Mouse (Mus musculus): ENCODE data around the gene Abhd10. TPM values are rescaled to one million over a fixed set of nuclear protein-coding genes. Genes with fewer than 3 reads are reported as not detected.
A peak's percentile ranks its signal among the peaks of the same experiment; 100 is the strongest.

Abhd10 gene
- polyA plus RNA-seq, 1 experiment from 2014 or later: 36.7 TPM

GRCm38 (mm10) chr16:45713878-45714277 lies 28.9 kb downstream of the Abhd10 start:
- Histone ChIP-seq H3K4me2 (replicated peaks; ENCODE audit: low read depth, low read length) (no peak overlapping the region), H3K27me3 (ENCODE audit: insufficient read depth, low read length) (no peaks in the 10 kb centered on the region), H3K9me3 (ENCODE audit: low read length) (peaks cover 6% of the 10 kb centered on the region; the same call in 1 of the 2 replicates), H3K9ac (replicated peaks; ENCODE audit: low read length) (no peak overlapping the region), H3K4me1 (ENCODE audit: insufficient read depth, low read length) (no peaks in the 10 kb centered on the region), H3K4me3 (ENCODE audit: low read length) (no peak overlapping the region), H3K27ac (ENCODE audit: low read length) (no peak overlapping the region), H3K36me3 (ENCODE audit: insufficient read depth, low read length) (no peaks in the 10 kb centered on the region)
- 74% methylated on average over 1 of the region's 1 CpGs for WGBS
- ATAC-seq (ENCODE audit: low FRiP score, low TSS enrichment): no peak

- no peak overlapping the region for H3K9ac ChIP-seq (replicated peaks; ENCODE audit: low read length)
- no peaks in the 10 kb centered on the region for H3K27me3 ChIP-seq (ENCODE audit: insufficient read depth, low read length)
- no peak overlapping the region for H3K27ac ChIP-seq (ENCODE audit: low read length)
- no peak for ATAC-seq (ENCODE audit: low FRiP score, low TSS enrichment)
- peaks cover 6% of the 10 kb centered on the region; the same call in 1 of the 2 replicates for H3K9me3 ChIP-seq (ENCODE audit: low read length)
- WGBS: 84% methylated on average over 4 of the region's 5 CpGs
- H3K4me3 ChIP-seq (ENCODE audit: low read length): no peak overlapping the region
- no peak overlapping the region for H3K4me2 ChIP-seq (replicated peaks; ENCODE audit: low read depth, low read length)
- no peaks in the 10 kb centered on the region for H3K4me1 ChIP-seq (ENCODE audit: insufficient read depth, low read length)
- no peaks in the 10 kb centered on the region for H3K36me3 ChIP-seq (ENCODE audit: insufficient read depth, low read length)
Observed at GRCm38 (mm10) chr16:45713261-45713660, 29.5 kb downstream of the Abhd10 start.

GRCm38 (mm10) chr16:45711263-45711662 lies 31.5 kb downstream of the Abhd10 start:
- Histone ChIP-seq H3K4me1 (ENCODE audit: insufficient read depth, low read length) (no peaks in the 10 kb centered on the region), H3K27me3 (ENCODE audit: insufficient read depth, low read length) (no peaks in the 10 kb centered on the region), H3K9me3 (ENCODE audit: low read length) (peaks cover 6% of the 10 kb centered on the region; the same call in 1 of the 2 replicates), H3K36me3 (ENCODE audit: insufficient read depth, low read length) (no peaks in the 10 kb centered on the region), H3K27ac (ENCODE audit: low read length) (no peak overlapping the region), H3K9ac (replicated peaks; ENCODE audit: low read length) (no peak overlapping the region), H3K4me3 (ENCODE audit: low read length) (no peak overlapping the region), H3K4me2 (replicated peaks; ENCODE audit: low read depth, low read length) (no peak overlapping the region)
- ATAC-seq (ENCODE audit: low FRiP score, low TSS enrichment): peak; percentile 71
- 60% methylated on average over 7 of the region's 7 CpGs for WGBS

- no peaks in the 10 kb centered on the region for H3K27me3 ChIP-seq (ENCODE audit: insufficient read depth, low read length)
- WGBS: 68% methylated on average over 5 of the region's 5 CpGs
- no peaks in the 10 kb centered on the region for H3K9me3 ChIP-seq (ENCODE audit: low read length)
- ATAC-seq (ENCODE audit: low FRiP score, low TSS enrichment): no peak
- no peak overlapping the region for H3K4me3 ChIP-seq (ENCODE audit: low read length)
- H3K4me2 ChIP-seq (replicated peaks; ENCODE audit: low read depth, low read length): no peak overlapping the region
- no peak overlapping the region for H3K27ac ChIP-seq (ENCODE audit: low read length)
- H3K4me1 ChIP-seq (ENCODE audit: insufficient read depth, low read length): no peaks in the 10 kb centered on the region
- no peak overlapping the region for H3K9ac ChIP-seq (replicated peaks; ENCODE audit: low read length)
- no peaks in the 10 kb centered on the region for H3K36me3 ChIP-seq (ENCODE audit: insufficient read depth, low read length)
Observed at GRCm38 (mm10) chr16:45699301-45699700, 43.5 kb downstream of the Abhd10 start.

- no peaks in the 10 kb centered on the region for H3K36me3 ChIP-seq (ENCODE audit: insufficient read depth, low read length)
- no peaks in the 10 kb centered on the region for H3K27me3 ChIP-seq (ENCODE audit: insufficient read depth, low read length)
- H3K4me2 ChIP-seq (replicated peaks; ENCODE audit: low read depth, low read length): no peak overlapping the region
- no peak overlapping the region for H3K27ac ChIP-seq (ENCODE audit: low read length)
- H3K4me1 ChIP-seq (ENCODE audit: insufficient read depth, low read length): no peaks in the 10 kb centered on the region
- ATAC-seq (ENCODE audit: low FRiP score, low TSS enrichment): no peak
- 80% methylated on average over 6 of the region's 6 CpGs for WGBS
- no peak overlapping the region for H3K4me3 ChIP-seq (ENCODE audit: low read length)
- H3K9me3 ChIP-seq (ENCODE audit: low read length): no peaks in the 10 kb centered on the region
- H3K9ac ChIP-seq (replicated peaks; ENCODE audit: low read length): no peak overlapping the region
Observed at GRCm38 (mm10) chr16:45697996-45698395, 44.8 kb downstream of the Abhd10 start.

- no peak overlapping the region for H3K27ac ChIP-seq (ENCODE audit: low read length)
- no peak overlapping the region for H3K4me3 ChIP-seq (ENCODE audit: low read length)
- ATAC-seq (ENCODE audit: low FRiP score, low TSS enrichment): 0 out of 2 replicates have a peak, but pooled peaks have one; percentile 23
- no peaks in the 10 kb centered on the region for H3K36me3 ChIP-seq (ENCODE audit: insufficient read depth, low read length)
- H3K4me1 ChIP-seq (ENCODE audit: insufficient read depth, low read length): no peaks in the 10 kb centered on the region
- 73% methylated on average over 9 of the region's 9 CpGs for WGBS
- no peaks in the 10 kb centered on the region for H3K9me3 ChIP-seq (ENCODE audit: low read length)
- H3K4me2 ChIP-seq (replicated peaks; ENCODE audit: low read depth, low read length): no peak overlapping the region
- no peaks in the 10 kb centered on the region for H3K27me3 ChIP-seq (ENCODE audit: insufficient read depth, low read length)
- no peak overlapping the region for H3K9ac ChIP-seq (replicated peaks; ENCODE audit: low read length)
Observed at GRCm38 (mm10) chr16:45695445-45696160, 47.2 kb downstream of the Abhd10 start.

GRCm38 (mm10) chr16:45693558-45693957 lies 49.2 kb downstream of the Abhd10 start, which contains the start of gene Tmprss7:
Tmprss7 (minus strand) TSS chr16:45693658.
- H3K4me1 ChIP-seq (ENCODE audit: insufficient read depth, low read length): 0 out of 2 replicates have a peak, but pooled peaks cover 5% of the 10 kb centered on the region
- ATAC-seq (ENCODE audit: low FRiP score, low TSS enrichment): no peak
- 53% methylated on average over 10 of the region's 10 CpGs for WGBS
- H3K36me3 ChIP-seq (ENCODE audit: insufficient read depth, low read length): no peaks in the 10 kb centered on the region
- no peaks in the 10 kb centered on the region for H3K27me3 ChIP-seq (ENCODE audit: insufficient read depth, low read length)
- H3K4me3 ChIP-seq (ENCODE audit: low read length): no peak within 1 kb of the TSS
- no peak within 1 kb of the TSS for H3K4me2 ChIP-seq (replicated peaks; ENCODE audit: low read depth, low read length)
- no peak within 1 kb of the TSS for H3K27ac ChIP-seq (ENCODE audit: low read length)
- H3K9me3 ChIP-seq (ENCODE audit: low read length): no peaks in the 10 kb centered on the region
- no peak within 1 kb of the TSS for H3K9ac ChIP-seq (replicated peaks; ENCODE audit: low read length)

- WGBS: 77% methylated on average over 3 of the region's 3 CpGs
Observed at GRCm38 (mm10) chr16:45692851-45693250, 49.9 kb downstream of the Abhd10 start.

GRCm38 (mm10) chr16:45690178-45690577 lies 52.6 kb downstream of the Abhd10 start:
- 22% methylated on average over 4 of the region's 4 CpGs for WGBS
- H3K27ac ChIP-seq (ENCODE audit: low read length): no peak overlapping the region
- no peaks in the 10 kb centered on the region for H3K9me3 ChIP-seq (ENCODE audit: low read length)
- no peaks in the 10 kb centered on the region for H3K36me3 ChIP-seq (ENCODE audit: insufficient read depth, low read length)
- H3K4me2 ChIP-seq (replicated peaks; ENCODE audit: low read depth, low read length): no peak overlapping the region
- H3K4me1 ChIP-seq (ENCODE audit: insufficient read depth, low read length): 0 out of 2 replicates have a peak, but pooled peaks cover 5% of the 10 kb centered on the region
- H3K9ac ChIP-seq (replicated peaks; ENCODE audit: low read length): no peak overlapping the region
- ATAC-seq (ENCODE audit: low FRiP score, low TSS enrichment): no peak
- no peak overlapping the region for H3K4me3 ChIP-seq (ENCODE audit: low read length)
- no peaks in the 10 kb centered on the region for H3K27me3 ChIP-seq (ENCODE audit: insufficient read depth, low read length)

More at GRCm38 (mm10) chr16:45692851-45693250, 49.9 kb downstream of the Abhd10 start:
- Histone ChIP-seq H3K4me1 (ENCODE audit: insufficient read depth, low read length) (0 out of 2 replicates have a peak, but pooled peaks cover 5% of the 10 kb centered on the region), H3K9ac (replicated peaks; ENCODE audit: low read length) (no peak overlapping the region), H3K27ac (ENCODE audit: low read length) (no peak overlapping the region), H3K27me3 (ENCODE audit: insufficient read depth, low read length) (no peaks in the 10 kb centered on the region), H3K9me3 (ENCODE audit: low read length) (no peaks in the 10 kb centered on the region), H3K4me2 (replicated peaks; ENCODE audit: low read depth, low read length) (no peak overlapping the region), H3K36me3 (ENCODE audit: insufficient read depth, low read length) (no peaks in the 10 kb centered on the region), H3K4me3 (ENCODE audit: low read length) (no peak overlapping the region)
- no peak for ATAC-seq (ENCODE audit: low FRiP score, low TSS enrichment)

GRCm38 (mm10) chr16:45686833-45687232 lies 55.9 kb downstream of the Abhd10 start:
- WGBS: 82% methylated on average over 3 of the region's 3 CpGs

More at GRCm38 (mm10) chr16:45686833-45687232, 55.9 kb downstream of the Abhd10 start:
- no peaks in the 10 kb centered on the region for H3K27me3 ChIP-seq (ENCODE audit: insufficient read depth, low read length)
- H3K4me2 ChIP-seq (replicated peaks; ENCODE audit: low read depth, low read length): no peak overlapping the region
- no peaks in the 10 kb centered on the region for H3K9me3 ChIP-seq (ENCODE audit: low read length)
- 0 out of 2 replicates have a peak, but pooled peaks cover 5% of the 10 kb centered on the region for H3K4me1 ChIP-seq (ENCODE audit: insufficient read depth, low read length)
- H3K4me3 ChIP-seq (ENCODE audit: low read length): no peak overlapping the region
- no peaks in the 10 kb centered on the region for H3K36me3 ChIP-seq (ENCODE audit: insufficient read depth, low read length)
- no peak overlapping the region for H3K27ac ChIP-seq (ENCODE audit: low read length)
- no peak for ATAC-seq (ENCODE audit: low FRiP score, low TSS enrichment)
- no peak overlapping the region for H3K9ac ChIP-seq (replicated peaks; ENCODE audit: low read length)

All from kidney, embryonic 16.5 days (tissue).